Mouse (Mus musculus) 3134 (cell line): ENCODE measurements at regions not wholly inside any gene's neighbourhood (a gene's known extent, or its start where the extent isn't known, plus 50 kb on each side); places are given as distances from the start of the nearest gene placed in this dataset.
"Not testable (repeated sequence)": the region's sequence is repeated elsewhere in the genome, so short reads cannot be mapped to it uniquely, and the experiment has no call there.

ENCODE experiments used
- DNase-seq: peaks from one replicate; pipeline ENCODE4 v3.0.0-alpha.2; 2011; ENCODE audit warnings: low spot score; ENCODE audit not compliant: insufficient read length; ENCODE audit errors: extremely low read depth

DNA sequence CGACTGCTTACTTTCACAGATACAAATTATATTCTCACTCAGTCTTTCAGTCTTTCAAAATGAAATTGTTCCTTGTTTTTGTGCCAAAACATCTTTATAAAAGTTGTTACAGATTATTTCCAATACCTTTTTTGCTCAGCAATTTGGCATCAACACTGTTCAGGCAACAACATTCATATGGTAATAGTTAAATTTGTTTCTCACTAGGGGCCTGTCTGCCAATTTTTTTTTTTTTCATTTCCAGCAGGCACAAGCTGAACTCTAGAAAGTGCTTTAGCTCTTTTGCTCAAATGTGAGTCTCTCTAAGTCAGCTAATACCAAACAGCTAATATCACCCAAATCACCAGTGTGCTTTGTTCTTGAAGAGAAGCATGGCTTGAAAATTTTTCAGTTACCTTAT, 199.4 kb downstream of the Antxr2 start:
- no peak for DNase-seq

GRCm38 (mm10) chr5:97817485-97817884, 213.4 kb downstream of the Antxr2 start:
- no peak for DNase-seq

- no peak for DNase-seq
Measured at GRCm38 (mm10) chr5:97815357-97815756, 215.5 kb downstream of the Antxr2 start.

GRCm38 (mm10) chr5:97814700-97815099, 216.1 kb downstream of the Antxr2 start:
- DNase-seq: no peak

DNA sequence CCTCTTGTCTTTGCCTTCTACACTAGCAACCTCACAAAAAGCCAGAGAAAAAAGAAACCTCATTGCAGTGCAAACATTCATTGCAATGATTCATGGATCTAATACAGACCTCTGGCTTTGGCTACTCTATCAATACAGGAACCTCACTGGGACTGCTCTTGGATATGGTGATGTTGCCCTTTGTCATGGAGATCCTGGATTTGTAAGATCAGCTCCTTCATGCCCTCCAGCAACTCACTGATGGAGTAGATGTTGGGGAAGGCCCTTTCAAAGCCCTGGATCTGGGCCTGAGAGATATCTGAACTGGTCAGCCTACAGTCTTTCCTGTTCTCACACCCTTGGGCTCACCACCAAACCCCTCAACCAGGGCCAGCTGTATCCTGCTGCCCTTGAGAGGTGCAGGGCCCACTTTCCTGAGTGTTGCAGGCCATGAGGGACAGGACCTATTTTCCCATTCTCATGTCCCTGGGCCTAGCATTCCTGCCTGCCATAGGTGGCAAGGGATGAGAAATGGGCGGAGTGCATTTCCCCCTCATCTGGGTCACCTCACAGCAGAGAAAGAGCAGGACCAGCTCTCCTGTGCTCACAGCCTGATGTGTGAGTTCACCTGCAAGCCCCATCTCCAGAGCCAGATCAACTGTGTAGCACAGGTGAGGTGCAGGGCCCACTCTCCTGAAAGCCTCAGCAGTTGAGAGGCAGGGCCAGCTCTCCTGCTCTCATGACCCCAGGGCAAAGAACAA, 218.1 kb downstream of the Antxr2 start:
- DNase-seq: no peak

- DNase-seq: no peak
Measured at GRCm38 (mm10) chr5:97809007-97809406, 221.8 kb downstream of the Antxr2 start.

DNA sequence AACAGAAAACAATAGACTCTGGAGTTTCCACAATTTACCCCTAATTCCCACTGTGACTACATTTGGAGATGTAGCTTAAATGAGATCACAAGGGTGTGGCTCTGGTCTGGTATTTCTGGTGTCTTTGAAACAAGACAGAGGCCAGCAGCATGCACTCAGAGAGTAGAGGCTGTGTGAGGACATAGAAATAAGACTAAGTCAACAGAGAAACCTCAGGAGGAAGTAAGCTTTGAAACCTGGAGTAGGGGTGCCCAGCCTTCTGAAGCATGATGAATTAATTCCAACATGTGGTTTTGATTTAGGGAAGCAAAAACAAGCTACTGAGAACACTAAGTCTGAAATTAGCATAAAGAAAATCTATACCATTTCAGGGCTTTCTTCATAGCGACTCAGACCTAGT, 223.7 kb downstream of the Antxr2 start:
- DNase-seq: no peak

GRCm38 (mm10) chr5:97806754-97807153, 224.1 kb downstream of the Antxr2 start:
- no peak for DNase-seq

DNA sequence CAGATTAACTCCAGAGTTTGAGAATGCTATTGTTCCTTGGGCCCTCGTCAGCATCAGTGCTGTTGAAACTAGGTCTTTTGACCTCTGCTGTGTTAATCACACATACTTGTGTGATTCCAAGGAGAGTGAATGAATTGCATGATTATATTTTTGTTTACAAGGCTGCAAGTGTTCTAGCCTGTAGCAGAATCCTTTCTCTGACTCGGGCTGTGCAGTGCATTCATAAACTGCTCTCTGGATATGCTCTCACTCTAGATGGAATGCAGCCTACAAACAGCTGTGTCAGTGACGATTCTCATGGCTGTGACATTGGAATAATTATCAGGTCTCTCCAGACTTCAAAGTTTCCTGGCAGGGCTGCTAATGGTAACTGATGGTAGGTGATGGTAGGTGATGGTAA, 230.8 kb downstream of the Antxr2 start:
- no peak for DNase-seq

GRCm38 (mm10) chr5:97788175-97788574, 242.7 kb downstream of the Antxr2 start:
- DNase-seq: no peak

DNA sequence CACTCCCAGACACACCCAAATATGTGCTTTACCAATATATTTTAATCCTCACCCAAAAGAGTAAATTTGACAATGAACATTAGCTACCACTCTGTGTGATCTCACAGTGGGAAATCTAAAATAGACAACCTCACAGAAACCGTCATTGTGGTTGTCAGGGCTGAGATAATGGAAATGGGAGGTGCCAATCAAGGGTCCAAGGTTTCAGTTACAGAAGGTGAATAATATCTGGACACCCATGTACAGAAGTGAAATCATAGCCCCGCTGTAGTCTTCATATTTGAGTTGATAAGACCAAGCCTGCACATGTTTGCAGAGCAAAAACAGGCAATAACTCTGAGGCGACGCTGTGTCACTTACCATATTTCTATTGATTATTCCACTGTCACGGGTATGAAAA, 243.8 kb downstream of the Antxr2 start:
- DNase-seq: no peak

GRCm38 (mm10) chr5:97775100-97775499, 255.7 kb downstream of the Antxr2 start:
- not testable (repeated sequence) for DNase-seq

GRCm38 (mm10) chr5:97773451-97773850, 257.4 kb downstream of the Antxr2 start:
- DNase-seq: not testable (repeated sequence)

DNA sequence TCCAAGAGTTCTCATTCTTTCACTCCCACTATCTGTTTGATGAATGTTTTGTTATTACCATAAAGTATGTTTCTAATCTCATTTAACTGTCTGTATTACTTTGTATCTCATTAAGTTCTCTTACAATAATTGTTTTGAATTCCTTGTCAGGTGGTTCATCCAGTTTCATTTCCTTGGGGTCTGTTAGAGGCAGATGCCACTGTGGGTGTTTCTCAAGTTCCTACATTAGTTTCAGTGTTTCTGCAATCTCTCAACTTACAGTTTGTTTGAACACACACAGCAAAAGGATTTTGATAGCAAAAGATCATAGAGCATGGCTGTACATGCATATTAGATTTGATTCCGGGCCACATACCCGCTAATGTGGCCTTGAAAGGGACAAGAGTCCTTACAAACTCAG, 280.5 kb upstream of the Gk2 start:
- DNase-seq: no peak

GRCm38 (mm10) chr5:97730920-97731319, 274.1 kb upstream of the Gk2 start:
- DNase-seq: no peak

GRCm38 (mm10) chr5:97719364-97719763, 262.5 kb upstream of the Gk2 start:
- DNase-seq: not testable (repeated sequence)

DNA sequence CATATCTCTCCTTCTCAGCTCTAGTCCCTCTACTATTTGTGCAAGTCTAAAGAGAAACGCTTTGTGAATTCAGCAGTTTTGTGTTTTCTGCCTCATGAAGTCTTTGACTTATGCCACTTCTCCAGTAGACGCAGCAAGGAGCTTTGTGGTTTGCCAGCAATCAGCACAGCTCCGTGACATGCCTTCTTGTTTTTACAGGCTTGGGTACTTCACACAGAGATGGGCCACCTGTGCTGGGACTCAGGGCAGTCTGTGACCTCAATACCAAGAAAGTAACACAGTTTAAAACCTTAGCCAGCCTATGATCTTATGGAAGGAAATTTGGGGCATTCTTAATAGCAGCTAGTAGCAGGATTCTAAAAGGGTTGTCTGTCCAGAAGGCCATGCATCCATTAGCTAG, 248.4 kb upstream of the Gk2 start:
- no peak for DNase-seq

- DNase-seq: no peak
Measured at GRCm38 (mm10) chr5:97700507-97700906, 243.7 kb upstream of the Gk2 start.

DNA sequence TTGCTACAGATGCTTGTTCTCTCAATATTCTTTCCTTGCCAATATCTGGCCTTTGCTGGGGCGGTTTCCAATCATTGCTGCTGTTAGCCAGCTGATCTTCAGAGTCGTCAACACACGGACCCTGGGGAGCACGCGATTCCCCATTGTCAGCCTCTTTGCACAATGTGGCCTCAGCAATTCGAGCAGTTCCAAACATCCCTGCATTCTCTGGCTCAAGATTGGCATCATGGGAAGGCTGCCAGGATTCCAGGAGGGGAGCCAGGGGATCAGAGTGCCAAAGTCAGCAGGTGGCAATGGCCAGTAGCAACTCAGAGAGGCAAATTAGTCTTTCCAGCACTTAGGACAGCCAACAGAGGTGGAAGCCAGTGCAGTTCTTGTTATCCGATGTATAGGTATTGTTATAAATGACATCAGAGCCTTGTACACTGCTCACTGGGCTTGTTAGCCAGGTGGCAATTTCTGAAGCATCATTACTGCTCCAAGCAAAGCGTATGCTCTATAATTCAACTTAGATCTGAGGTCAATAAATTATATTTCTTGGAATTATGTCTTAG, 240.8 kb upstream of the Gk2 start:
- no peak for DNase-seq

DNA sequence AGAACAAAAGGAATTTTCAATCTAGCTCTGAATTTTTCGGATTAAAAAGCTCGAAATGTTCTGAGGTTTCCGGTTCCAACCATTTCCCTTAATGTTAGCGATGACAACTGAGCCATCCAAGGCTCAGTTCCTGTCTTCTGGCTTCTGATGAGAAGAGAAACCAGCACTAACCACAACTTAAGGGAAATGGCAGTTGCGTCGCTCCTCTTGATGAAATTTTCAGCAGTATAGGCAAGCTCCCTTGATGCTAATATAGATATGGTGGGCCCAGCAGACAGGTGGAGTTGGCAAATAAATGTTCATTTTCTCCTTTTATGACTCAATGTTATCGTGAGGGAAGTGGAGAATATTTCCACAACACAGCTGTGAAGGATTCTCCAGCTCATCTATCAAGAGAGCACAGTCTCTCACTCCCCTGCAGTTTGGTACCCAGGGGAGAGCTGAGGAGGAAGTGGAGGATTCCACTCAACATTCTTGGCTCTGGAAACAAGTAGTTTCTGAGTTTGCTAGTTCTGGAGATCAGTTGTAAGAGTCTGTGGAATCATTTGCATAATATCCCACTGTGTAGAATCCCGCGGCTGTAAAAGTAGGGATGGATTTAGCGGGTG, 236.6 kb upstream of the Gk2 start:
- no peak for DNase-seq

DNA sequence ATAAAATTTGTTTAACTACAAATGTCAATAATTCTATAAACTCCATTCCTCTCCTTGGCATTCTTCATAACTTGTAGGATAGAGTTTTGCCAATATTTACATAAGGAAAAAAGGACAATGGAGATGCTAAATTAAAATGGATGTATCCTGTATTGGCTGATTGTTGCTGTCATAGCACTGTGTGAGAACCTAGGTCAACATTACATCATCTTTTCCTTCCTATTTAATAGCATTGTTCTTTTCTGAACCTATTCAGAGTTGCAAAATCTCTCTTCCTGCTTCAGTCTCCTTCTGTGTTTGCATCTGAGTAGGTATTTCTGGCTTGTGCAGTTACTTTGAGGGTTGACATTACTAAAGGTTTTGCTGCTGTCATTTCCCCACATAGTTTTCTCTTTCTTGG, 228.6 kb upstream of the Gk2 start:
- no peak for DNase-seq

DNA sequence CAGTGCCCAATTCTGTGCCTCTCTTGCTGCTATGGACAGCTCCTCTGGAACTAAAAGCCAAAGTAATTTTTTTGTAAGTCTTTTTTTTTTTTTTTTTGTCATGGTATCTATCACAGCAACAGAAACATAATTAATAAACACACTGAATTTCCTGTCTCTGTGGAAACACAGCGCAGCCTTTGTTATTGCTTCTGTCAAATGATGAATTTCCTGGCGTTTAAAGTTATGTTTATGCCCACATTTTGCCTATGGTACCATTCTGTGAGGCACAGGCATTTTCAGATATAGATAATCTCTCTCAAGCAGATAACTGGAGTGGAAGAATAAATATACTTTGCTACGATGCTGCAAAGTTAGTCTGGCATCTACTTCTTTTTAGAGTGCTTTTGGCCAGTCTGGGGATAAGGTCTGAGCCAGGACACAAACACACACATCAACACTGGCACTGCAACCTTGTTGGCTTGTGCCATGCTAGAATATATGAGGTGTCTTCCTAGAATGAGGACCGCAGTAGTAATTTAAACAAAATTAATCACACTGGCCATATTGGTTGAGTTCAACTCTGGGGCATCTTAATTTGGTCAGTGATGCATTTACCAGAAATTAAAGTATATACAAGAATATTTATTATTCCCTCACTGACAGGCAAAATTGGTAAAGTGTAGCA, 227.9 kb upstream of the Gk2 start:
- DNase-seq: no peak
